Mouse (Mus musculus): ENCODE measurements around the gene Tmem39b.

The Tmem39b gene

GRCm38 (mm10) chr4:129683901-129684493 is 12.6 kb downstream of the Tmem39b start:
- DNase-seq: no peak

GRCm38 (mm10) chr4:129681837-129682236 is 14.8 kb downstream of the Tmem39b start:
- DNase-seq: no peak

DNA sequence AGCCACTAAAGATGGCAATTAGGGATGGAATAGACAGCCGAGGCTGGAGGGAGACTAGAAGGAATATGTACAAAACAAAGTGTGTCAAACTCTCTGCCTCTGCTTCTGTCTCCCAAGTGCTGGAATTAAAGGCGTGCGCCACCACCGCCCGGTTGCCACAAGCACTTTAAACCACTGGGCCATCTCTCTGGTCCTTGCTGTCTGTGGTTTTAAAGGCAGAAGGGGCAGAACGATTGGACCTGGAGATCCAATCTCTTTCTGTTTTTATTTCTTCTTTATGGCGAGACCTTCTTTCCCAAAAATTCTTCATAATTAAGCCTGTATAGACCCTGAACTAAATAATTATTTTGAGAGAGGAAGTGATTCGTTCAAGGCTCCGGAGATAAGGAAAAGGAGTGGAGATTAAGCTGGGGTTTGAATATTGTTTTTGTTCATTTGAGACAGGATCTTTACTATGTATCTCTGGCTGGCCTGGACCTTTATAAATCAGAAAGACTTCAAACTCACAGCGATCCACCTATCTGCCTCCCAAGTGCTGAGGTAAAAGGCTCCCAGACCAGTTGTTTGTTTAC is 23.7 kb downstream of the Tmem39b start:
- no peak for DNase-seq

DNA sequence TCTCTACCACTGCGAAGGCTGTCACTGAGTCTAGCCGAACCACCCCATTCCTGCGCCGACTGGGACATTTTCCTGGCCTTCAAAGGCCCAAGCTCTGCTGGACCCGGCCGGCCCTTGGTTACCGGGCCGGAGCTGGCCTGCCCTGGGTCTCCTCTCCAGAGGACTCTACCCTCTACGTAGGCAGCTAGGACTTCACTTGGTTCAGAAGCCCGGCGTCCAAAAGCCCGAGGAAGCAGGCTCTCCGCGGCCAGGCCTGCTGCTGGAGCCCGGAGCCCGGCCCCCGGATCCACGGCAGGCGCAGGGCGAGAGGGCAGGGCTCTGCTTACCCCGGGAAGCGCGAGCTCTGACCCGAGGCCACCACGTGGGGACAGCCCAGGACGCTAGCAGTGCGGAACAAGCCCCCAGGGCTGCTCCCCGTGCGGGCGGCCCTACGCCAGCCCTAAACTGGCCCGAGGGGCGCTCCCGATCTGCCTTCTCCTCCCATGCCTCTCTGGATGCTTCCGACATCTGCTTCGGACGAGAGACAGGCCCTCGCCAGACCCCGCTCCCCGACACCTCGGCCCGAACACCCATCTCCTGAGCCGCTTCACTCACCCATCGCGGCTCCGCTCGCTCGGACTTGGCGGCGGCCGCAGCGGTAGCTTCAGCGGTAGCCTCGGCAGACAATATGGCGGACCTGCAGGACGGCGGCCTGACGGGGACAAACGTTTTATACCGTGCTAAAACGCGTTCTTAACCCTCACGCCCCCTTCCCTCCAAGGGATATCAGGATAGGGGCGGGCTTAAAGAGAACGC is 24.4 kb downstream of the Tmem39b start, which contains the start of gene Kpna6:
Gene Kpna6 (minus strand): TSS at position 685 of the 795 bp plus-strand sequence.
- DNase-seq: peak; percentile 92 to 93

DNA sequence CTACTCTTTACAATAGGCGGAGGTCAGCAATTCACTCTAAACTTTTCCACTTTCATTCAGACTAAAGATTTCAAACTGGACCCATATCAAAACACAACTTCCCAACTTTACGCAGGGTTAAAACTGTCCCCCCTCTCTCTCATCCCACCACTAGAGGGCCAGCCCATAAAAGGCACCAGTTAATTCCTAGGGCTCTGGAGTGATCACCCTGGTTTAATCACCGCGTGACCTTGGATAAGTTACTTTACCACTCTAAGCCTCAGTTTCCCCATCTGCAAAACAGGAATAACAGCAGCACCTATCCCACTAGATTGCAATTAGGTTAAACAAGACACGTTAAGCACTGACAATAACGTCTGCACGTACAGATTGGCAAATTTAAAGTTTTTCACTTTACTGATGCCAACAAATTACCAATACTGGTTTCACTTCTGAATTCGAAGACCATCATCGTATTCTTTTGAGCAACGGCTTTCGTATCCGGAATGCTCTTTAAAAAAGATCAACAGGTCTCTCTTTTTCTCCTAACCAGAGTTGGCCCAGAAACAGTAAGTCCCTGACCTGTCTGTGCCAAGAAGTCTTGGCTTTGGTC is 25.1 kb downstream of the Tmem39b start:
- DNase-seq: peak; percentile 59 to 63

DNA sequence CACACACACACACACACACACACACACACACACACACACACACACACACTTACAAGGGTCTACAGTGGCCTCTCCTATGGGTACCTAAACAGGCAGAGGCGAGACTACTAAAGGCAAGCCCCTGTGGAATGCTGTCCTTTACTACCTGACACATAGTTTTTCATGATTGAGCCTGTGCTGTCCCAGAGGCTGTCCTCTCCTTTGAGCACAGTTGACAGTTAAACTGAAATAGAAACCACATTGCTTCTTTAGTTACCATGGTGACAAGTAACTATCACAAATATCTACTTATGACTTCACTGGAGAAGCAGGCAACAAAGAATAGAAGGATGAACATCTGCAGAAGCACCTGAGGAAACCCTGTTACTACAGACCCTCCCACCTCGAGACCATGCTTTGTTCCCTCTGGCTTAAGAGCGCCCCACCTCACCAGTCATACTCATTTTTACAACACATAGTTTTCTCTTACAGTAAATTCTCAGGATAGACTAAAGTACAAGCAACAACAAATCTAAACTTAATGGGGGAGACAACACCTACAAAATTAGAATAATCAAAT is 34.3 kb downstream of the Tmem39b start:
- no peak for DNase-seq

- no peak for DNase-seq
Observed at GRCm38 (mm10) chr4:129661584-129661983, 35.1 kb downstream of the Tmem39b start.

DNA sequence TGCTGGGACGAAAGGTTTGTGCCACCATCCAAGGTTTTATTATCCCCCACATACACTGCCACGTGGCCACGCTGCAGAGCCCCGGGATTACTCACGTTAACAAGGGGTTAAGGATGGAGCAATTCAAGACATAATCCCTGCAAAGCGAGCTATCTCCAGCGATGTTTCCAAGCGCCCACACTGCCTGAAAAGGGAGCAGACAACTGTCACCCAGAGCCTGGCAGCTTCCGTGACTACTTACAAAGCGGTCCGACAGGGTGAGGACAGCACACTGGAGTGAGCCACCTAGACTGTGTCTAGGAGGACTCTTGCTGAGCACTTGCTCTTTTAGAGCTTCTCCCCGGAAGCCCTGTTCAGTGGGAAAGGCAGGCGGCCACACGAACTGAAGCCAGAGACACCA is 41.9 kb downstream of the Tmem39b start:
- DNase-seq: no peak

DNA sequence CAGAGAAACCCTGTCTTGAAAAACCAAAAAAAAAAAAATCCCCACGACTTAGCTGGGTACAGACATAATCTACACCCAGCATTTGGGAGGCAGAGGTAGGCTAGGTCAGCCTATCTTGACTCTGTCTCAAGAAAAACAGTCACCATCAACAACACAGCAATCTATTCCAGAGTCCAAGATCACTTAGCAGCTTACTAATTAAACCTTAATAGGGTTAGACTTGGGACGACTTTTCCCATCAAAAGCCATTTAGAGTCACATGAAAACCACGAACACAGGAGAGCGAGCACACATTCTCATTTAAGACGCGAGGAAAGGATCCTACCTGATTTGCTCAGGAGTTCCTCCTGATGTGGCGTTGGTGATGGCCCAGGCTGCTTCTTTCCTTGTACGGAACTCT is 46.3 kb downstream of the Tmem39b start:
- DNase-seq: no peak

DNA sequence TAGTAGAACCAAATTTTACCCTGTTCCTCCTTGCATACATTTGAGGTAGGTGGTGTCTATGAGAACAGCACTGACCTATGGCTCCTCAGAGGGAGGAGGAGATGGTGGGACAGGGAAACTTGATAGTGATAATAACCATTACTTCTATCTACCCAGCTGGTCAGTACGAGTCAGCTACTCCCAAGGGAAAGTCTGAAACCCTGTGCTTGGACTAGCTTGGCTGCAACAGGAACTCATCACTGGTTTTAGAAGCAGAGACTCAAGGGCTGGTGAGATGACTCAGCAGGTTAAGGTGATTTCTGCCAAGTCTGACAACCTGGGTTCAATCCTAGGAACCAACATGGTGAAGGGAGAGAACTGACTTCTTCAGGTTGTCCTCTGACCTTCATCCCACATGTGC is 48.0 kb downstream of the Tmem39b start:
- no peak for DNase-seq

DNA sequence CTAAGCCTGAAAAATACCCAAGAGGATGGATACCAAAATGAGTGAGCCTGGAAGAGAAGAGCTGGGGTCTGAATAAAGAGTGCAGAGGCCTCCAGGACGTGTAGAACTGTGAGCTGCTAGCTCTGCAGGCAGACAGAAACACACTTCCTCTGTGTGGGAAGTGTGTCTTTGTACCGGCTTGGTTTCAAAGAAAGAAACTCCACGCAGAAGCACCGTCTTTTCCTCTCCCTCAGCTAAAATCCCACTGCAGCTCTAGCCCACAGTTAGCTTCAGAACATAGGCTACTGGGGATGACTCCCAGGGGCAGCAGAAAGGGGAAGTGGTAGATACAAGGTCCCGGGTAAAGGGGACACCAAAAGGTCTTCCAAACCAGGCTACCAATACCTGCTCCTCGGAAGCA is 51.4 kb downstream of the Tmem39b start:
- no peak for DNase-seq

- peak in 1 of 2 experiments; percentile 50 for DNase-seq
Observed at GRCm38 (mm10) chr4:129641756-129642155, 54.9 kb downstream of the Tmem39b start.

- DNase-seq: peak; percentile 99
Observed at GRCm38 (mm10) chr4:129640638-129641467, 55.8 kb downstream of the Tmem39b start, which contains the start of gene Txlna. Gene Txlna, minus strand, starts transcription at chr4:129641065.

GRCm38 (mm10) chr4:129640101-129640637 is 56.5 kb downstream of the Tmem39b start:
- peak; percentile 74 to 77 for DNase-seq

DNA sequence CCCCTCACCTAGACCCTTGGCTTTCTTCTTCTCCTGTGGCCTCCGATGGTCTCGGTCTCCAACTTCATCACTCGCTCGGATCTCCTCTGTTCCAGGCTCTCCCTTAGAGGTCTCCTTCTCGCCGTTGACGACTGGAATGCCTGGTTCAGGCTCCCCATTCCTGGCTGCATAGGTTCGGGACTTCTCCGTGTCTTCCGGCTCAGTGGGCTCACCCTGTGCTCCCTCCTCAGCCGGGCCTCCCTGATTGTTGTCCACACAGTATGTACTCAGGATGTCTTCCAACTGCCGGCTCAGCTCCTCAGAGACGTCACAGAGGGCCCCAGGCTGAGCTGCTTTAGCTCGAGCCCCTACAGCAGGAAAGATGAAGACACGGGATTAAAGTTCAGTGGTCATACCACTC is 57.4 kb downstream of the Tmem39b start:
- DNase-seq: no peak

DNA sequence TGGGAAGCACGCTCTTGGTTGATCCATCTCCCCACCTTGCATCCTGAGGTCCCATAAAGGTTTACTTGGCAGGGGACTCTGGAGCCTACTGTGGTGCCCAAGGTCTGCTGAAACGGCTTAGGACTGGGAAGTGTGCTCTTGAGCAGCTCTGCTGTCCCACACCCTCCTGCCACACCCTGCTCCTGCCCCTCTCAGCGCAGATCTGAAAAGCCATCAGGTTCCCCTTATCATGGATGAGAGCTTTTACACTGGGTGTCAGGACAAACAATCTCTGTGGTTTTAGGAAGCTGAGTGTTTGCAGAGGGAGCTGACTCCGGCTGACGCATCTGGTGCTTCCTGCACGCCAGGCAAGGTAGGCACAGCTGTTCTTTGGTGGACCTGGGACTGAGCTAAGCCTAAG is 62.8 kb downstream of the Tmem39b start:
- DNase-seq: no peak

DNA sequence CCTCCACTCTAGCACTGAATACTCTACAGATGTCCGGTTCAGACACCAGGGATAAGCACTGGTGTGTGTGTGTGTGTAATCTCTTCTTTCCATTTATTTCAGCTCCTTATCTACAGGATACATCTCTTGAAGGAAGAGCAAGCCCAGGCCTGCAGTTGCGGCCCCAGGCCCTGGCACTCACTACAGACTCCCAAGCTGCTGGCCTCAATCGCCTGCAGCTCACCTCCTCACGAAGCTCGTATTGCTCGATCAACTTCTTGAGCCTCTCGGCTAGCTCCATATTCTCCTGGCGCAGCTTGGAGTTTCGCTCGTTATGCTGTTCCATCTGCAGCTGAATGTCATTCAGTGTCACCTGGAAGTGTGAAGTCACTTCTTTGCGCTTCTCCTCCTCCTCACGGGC is 64.8 kb downstream of the Tmem39b start:
- no peak for DNase-seq

DNA sequence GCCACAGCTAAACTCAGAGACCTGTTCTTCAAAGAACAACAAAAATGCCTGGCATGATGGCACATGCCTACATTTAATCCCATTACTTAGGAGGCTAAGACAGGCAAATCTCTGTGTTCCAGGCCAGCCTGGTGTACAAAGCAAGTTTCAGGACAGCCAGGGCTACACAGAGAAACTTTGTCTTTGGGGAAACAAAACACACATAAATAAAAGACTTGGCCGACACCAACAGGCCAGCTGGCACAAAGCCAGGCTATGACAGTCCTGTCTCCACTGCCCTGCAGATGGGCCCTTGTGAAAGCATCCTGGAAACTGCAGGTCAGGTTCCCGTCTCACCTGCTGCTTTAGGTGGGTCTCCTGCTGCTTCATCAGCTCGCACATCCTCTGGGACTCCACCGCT is 65.7 kb downstream of the Tmem39b start:
- peak in 1 of 2 experiments; percentile 60 for DNase-seq

Data from cerebellum, postnatal 14 days (tissue).